ENCODE assay signal across 10 mouse cellular contexts in the genomic region with DNA sequence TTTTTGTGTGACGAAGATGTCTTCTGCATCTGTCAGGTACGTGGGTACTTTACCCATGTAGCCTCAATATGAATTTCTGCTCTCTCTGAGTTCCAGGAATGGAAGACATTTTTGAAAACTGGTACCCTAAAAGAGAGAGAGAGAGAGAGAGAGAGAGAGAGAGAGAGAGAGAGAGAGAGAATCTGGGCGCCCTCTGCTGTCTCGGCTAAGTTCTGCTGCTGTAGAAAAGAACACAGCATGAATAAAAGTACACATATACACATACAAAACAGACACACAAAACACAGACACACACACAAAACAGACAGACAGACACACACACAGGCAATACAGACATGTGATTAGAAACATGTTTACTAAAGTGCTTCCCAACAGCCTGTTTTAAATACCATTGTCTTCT. TPM values are rescaled to one million over a fixed set of nuclear protein-coding genes. Genes with fewer than 3 reads are reported as not detected.
DNase-seq lines count a peak whose midpoint lies in the region; ATAC-seq and TF ChIP-seq lines count a peak whose summit lies in the region.
"Had no signal": no experiment of that assay in that cellular context is flagged by ENCODE, and none has a peak within 500 bp of the region (broad histone marks: within the 10 kb centered on the region; RNA-seq: fewer than 3 reads in every experiment).

No protein-coding gene starts in this region.

- TF ChIP-seq CTCF in liver, adult 2 months (IDR thresholded peaks at IDR 0.05; ENCODE audit: low read depth, low read length), result peak; percentile 12; the same call in 1 of the 2 replicates

- H3K27ac ChIP-seq in liver, adult 2 months (replicated peaks; ENCODE audit: insufficient read depth, low read depth, low read length), result no peak overlapping the region
- no peak overlapping the region for H3K27ac ChIP-seq in forebrain, embryonic 11.5 days (ENCODE audit: low read depth, low read length)
- H3K27ac ChIP-seq: heart, embryonic 15.5 days had no signal

- H3K79me2 ChIP-seq in liver, adult 2 months (ENCODE audit: control insufficient read depth, insufficient read depth, low read length), result no peaks in the 10 kb centered on the region

- no peak for ATAC-seq in forebrain, embryonic 11.5 days (replicated peaks; ENCODE audit: low FRiP score)

- no peaks in the 10 kb centered on the region for H3K9me3 ChIP-seq in forebrain, embryonic 11.5 days (ENCODE audit: control insufficient read depth, low read length)
- H3K9me3 ChIP-seq: heart, embryonic 15.5 days; megakaryocyte, embryonic 14.5 days had no signal

- no peaks in the 10 kb centered on the region for H3K27me3 ChIP-seq in liver, adult 2 months (ENCODE audit: control insufficient read depth, insufficient read depth, low read length)
- no peaks in the 10 kb centered on the region for H3K27me3 ChIP-seq in forebrain, embryonic 11.5 days (ENCODE audit: control insufficient read depth, insufficient read depth, low read length)
- H3K27me3 ChIP-seq: heart, embryonic 15.5 days; megakaryocyte, embryonic 14.5 days had no signal

- H3K4me3 ChIP-seq in liver, adult 2 months (ENCODE audit: insufficient read depth, low read depth, low read length), result no peak overlapping the region
- H3K4me3 ChIP-seq in forebrain, embryonic 11.5 days (ENCODE audit: low read depth, low read length), result no peak overlapping the region
- H3K4me3 ChIP-seq: heart, embryonic 15.5 days; megakaryocyte, embryonic 14.5 days had no signal

- H3K4me2 ChIP-seq in forebrain, embryonic 11.5 days (ENCODE audit: low read depth, low read length, severe bottlenecking), result no peak overlapping the region
- H3K4me2 ChIP-seq: heart, embryonic 15.5 days had no signal

- H3K36me3 ChIP-seq in liver, adult 2 months (ENCODE audit: control insufficient read depth, insufficient read depth, low read length), result peaks cover 15% of the 10 kb centered on the region
- H3K36me3 ChIP-seq in forebrain, embryonic 11.5 days (ENCODE audit: control insufficient read depth, insufficient read depth, low read length), result no peaks in the 10 kb centered on the region; the same call in none of the 2 replicates

- 64% methylated on average over 4 of the region's 4 CpGs for whole genome bisulfite sequencing in liver, adult 2 months
- 66% methylated on average over 4 of the region's 4 CpGs for WGBS in forebrain, embryonic 11.5 days

- no peak for TF ChIP-seq POLR2A in liver, adult 2 months (IDR thresholded peaks at IDR 0.05; ENCODE audit: extremely low read depth, insufficient read depth, low read length)

- H3K4me1 ChIP-seq in liver, adult 2 months (ENCODE audit: control insufficient read depth, insufficient read depth, low read length), result no peaks in the 10 kb centered on the region
- no peaks in the 10 kb centered on the region for H3K4me1 ChIP-seq in forebrain, embryonic 11.5 days (replicated peaks; ENCODE audit: control insufficient read depth, insufficient read depth, low read length)
- H3K4me1 ChIP-seq: heart, embryonic 15.5 days had no signal

- H3K9ac ChIP-seq in liver, adult 2 months (ENCODE audit: low read depth, low read length), result no peak overlapping the region
- no peak overlapping the region for H3K9ac ChIP-seq in forebrain, embryonic 11.5 days (ENCODE audit: low read length)
- H3K9ac ChIP-seq: heart, embryonic 15.5 days had no signal

- no peak for DNase-seq in liver, adult 2 months (ENCODE audit: extremely low read depth, low read depth, low spot score)
- no peak for DNase-seq in liver
- peak; percentile 20 for DNase-seq in Muller cell, postnatal 12 days (ENCODE audit: inconsistent ontology term)
- DNase-seq in cerebellum, adult 8-10 months, result peak; percentile 21
- peak; percentile 63 to 71 for DNase-seq in heart, postnatal 14 days
- DNase-seq in left cerebral cortex, postnatal 36 days (ENCODE audit: low spot score in 2 of 2), result peak; percentile 47 to 59
- DNase-seq in telencephalon, adult 2 months (ENCODE audit: low read depth, low spot score), result peak; percentile 35
- DNase-seq in forebrain, embryonic 11.5 days (ENCODE audit: low spot score), result no peak

- intact Hi-C loops in heart, postnatal 14 days (cut with DNase I), result loop anchor here (1.0 to 5.0 kb wide), 4 partner anchors 140 to 450 kb away; no protein-coding TSS in a partner anchor
- intact Hi-C loops in left cerebral cortex, postnatal 36 days (cut with DNase I), result loop anchor here (2.0 to 5.0 kb wide), 2 partner anchors 142 to 450 kb away; no protein-coding TSS in a partner anchor

RNA-seq across cellular contexts. Expression of gene Ptcd2, which starts 27.4 kb away (rescaled TPM):
- total RNA-seq in liver, adult 2 months (2014; rRNA removed), result 30.3 and 35.6 TPM in 2 replicates
- 16.4 and 17.4 TPM in 2 replicates for polyA plus RNA-seq in liver, adult 2 months (2012; rRNA removed)
- total RNA-seq in heart, postnatal 14 days (2021), result 10 to 100 TPM; 41.4 to 43.1 TPM
- 10 to 100 TPM; 31.4 to 33.9 TPM for total RNA-seq in left cerebral cortex, postnatal 36 days (2021)
- polyA plus RNA-seq in forebrain, embryonic 11.5 days (2014; fragmentation: Nextera tagmentation; extraction: Ambion mirVana), result 49.0 and 54.2 TPM in 2 replicates

RNA-seq across cellular contexts. Expression of gene Mrps27, which starts 27.5 kb away (rescaled TPM):
- total RNA-seq in liver, adult 2 months (2014; rRNA removed), result 19.3 and 19.8 TPM in 2 replicates
- 15.9 and 24.1 TPM in 2 replicates for polyA plus RNA-seq in liver, adult 2 months (2012; rRNA removed)
- 10 to 100 TPM; 37.2 to 42.8 TPM for total RNA-seq in heart, postnatal 14 days (2021)
- total RNA-seq in left cerebral cortex, postnatal 36 days (2021), result 10 to 100 TPM; 26.2 to 27.2 TPM
- 63.4 and 64.2 TPM in 2 replicates for polyA plus RNA-seq in forebrain, embryonic 11.5 days (2014; fragmentation: Nextera tagmentation; extraction: Ambion mirVana)

Comparison
In these comparisons a context has a peak if more than half of its experiments do, and no peak if none do; other contexts are left out.
1. DNase-seq: peak in Muller cell, postnatal 12 days (single experiment), cerebellum, adult 8-10 months (single experiment), heart, postnatal 14 days (2 of 2), left cerebral cortex, postnatal 36 days (2 of 2) and telencephalon, adult 2 months (single experiment); none in liver, adult 2 months (single experiment), liver (single experiment) and forebrain, embryonic 11.5 days (single experiment).